Mouse (Mus musculus) kidney, adult 8-10 months (tissue): ENCODE measurements around the gene Abhd17b.
"Not testable (repeated sequence)": the region's sequence is repeated elsewhere in the genome, so short reads cannot be mapped to it uniquely, and the experiment has no call there.

Source experiments
- DNase-seq, 2 experiments: peaks; one replicate each; pipeline ENCODE4 v3.0.0; 2022

Abhd17b gene

DNA sequence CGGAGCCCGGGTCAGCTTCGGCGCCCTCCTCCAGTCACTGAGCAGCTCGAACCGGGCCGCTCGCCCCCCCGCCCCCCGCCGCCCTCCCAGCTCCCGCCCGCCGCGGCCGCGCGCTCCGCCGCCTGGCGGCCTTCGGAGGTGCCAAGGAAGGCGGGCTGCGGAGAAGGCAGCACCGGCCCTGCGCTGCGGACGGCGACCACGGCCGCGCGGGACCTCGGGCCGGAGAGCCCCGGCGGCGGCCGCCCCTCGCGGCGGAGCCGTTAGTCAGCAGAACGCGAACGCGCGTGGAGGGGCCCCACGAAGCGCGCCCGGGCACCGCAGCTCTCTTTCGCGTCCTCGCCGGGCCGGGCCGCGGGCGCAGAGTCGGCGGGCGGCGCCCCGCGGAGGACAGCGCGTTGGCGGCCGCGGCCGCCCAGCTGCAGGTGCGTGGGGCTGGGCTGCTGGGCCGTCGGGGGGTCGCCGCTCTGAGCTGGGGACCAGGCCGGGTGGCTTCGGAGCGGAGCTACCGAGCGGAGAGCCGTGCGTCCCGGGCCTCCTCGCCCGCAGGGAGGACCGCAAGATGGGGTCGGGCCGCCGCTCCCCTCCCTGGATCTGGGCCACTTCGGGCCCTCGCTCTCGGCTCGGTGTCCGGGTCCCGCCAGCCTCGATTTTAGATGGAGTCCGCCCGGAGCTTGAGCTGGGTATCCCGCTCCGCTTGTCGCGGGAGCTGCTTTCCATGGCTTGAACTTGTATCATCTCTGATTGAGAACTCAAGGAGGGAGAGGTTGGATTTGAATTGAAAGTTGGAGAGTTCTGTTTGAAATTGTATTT is at the start of gene Abhd17b:
Abhd17b (plus strand) TSS at position 14 of the 810 bp plus-strand sequence.
- DNase-seq = peak; percentile 23 to 49

DNA sequence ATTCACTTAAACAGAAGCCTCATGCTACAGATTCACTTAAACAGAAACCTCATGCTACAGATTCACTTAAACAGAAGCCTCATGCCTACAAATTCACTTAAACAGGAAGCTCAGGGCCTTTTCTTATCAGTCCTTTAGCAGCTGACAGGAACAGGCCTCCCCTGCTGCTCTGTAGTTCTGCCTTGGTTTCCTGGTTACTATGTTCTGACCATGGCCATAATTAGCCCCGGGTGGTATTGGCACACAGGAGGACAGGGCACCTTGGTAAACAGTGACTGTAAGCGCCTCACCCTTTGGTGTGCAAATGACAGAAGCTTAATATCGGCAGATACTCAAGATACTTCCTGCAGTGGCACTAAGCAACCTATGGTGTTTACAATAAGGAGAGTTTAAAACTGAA is 49.1 kb upstream of the Abhd17b start:
- peak in 1 of 2 experiments; percentile 28 for DNase-seq

DNA sequence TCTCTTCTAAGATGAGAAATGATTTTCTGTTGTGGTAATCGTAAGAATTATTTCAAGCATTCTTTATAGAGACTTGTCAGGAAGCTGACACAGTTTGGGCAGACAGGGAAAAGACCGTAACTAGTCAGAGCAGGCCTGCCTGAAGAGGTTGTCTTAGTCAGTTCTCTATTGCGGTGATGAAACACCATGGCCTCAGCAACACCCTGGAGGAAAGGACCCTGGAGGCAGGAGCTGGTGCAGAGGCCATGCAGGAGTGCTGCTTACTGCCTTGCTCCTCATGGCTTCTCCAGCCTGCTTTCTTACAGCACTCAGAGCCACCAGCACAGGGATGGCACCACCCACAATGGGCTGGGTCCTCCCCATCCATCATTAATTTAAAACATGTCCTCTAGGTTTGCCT is 47.7 kb upstream of the Abhd17b start:
- no peak for DNase-seq

DNA sequence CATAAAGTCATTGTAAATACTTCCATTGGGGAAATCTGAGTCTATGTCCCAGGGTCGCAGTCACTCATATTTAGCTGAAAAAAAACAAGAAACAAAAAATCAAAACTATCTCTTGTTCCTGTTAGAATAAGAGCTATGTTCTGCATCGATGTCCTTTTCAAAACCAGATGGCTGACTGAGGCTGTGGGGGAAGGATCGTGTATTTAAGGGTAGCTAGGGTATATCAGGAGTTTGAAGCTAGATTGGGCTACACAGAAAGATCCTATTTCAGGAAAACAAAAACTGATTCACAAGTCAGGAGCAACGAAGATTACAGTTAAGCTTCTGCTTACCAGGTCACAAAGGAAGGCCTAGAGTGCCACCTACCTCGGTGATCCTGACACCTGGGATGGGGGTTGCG is 42.7 kb upstream of the Abhd17b start:
- DNase-seq = no peak

DNA sequence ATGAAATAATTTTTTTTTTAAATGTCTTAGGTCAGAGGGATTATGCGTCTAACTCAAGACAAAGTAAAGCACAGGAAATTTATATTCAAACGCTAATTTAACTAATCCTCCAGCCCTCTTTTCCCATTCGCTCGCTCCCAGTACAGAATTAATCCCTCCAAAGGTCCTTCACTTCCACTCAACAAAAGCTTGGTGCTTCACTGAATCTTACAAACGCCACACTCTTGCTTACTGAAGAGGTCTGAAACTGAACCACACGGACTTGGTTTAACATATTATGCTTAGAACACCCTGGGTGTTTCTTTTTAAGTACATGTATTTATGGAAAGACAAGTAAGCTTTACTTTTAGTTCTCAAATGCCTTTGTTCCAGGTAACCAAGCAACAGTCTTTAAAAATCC is 41.7 kb upstream of the Abhd17b start:
- no peak for DNase-seq

DNA sequence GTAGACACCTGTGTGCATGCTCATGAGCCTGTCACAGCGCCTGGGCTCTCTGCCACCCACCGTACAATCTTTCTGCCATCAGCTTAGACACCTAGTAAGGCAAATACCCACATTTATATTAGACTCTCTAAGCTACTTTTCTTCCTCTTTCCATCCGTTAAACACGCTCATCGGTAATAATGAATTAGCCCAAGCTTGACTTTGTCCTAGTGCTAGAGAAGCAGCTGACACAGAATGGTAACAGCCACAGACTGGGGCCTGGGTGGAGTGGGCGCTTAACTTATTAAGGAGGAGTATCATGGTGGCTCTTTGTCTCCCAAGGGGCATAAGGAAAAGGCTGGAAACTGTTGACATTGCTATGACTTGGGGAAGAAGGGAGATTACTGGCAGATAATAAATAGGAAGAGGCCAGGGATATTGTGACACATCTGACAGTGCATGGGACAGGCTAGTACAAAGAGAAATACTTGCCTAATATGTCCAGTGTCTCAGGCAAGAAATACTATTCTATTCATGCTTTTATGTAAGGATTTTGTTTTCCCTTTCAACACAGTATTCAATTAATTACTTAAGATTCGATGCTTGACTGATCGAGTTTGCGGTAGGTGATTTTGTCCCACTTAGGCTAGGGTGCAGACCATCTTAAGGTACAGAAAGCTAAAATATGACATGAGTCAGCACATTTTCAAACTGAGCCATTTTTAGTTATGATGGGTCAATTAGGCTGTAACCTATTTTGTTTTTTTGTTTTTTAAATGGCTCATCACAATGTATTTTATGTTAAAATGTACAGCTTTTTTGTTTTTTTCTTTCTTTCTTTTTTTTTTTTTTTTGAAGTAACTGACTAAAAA is 41.0 kb upstream of the Abhd17b start:
- no peak for DNase-seq

DNA sequence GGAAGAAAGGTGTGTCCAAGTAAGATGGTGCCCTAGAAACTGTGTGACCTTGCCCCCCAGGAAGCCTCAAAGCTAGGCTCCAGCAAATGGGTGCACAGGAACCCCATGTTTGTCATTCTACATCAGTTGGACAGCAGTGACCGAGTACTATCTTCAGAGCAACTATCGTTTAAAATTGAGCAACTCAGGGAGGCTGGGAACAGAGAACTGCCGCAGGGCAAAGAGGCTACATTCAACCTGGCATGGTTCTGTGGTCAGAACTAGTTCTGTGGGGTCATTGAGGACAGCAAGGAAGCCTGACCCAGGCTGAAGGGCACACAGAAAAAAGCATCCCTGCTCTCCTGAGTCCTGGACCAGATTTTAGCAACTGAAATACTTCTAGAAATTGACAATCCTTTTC is 37.2 kb upstream of the Abhd17b start:
- DNase-seq = no peak

DNA sequence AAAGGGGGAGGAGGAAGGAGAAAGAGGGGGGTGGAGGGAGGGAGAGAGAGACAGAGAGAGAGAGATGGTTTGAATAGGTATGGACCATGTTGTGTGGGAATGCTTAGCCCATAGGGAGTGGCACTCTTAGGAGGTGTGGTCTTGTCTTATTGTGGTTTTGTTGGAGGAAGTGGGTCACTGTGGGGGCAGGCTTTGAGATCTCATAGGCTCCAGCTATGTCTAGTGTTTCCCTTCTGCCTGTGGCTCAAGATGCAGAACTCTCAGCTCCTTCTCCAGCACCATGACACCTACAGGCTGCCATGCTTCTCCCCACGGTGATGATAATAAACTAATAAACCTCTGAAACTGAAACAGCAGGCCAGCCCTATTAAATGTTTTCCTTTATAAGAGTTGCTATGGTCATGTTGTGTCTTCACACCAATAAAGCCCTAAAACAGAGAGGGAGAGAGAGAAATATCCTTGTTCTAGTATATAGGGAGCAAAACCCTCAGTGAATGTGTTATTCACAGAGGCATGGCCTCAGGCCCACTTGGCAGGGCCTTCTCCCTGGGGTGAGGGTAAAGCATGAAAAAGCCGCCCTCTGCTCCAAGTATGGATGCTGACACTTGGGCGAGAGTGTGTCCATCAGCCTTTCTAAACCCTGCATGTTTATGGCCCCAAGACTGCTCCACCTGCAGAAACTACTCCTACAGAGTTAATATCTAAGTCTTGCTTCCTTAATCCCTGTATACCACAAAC is 29.4 kb upstream of the Abhd17b start:
- DNase-seq = no peak

DNA sequence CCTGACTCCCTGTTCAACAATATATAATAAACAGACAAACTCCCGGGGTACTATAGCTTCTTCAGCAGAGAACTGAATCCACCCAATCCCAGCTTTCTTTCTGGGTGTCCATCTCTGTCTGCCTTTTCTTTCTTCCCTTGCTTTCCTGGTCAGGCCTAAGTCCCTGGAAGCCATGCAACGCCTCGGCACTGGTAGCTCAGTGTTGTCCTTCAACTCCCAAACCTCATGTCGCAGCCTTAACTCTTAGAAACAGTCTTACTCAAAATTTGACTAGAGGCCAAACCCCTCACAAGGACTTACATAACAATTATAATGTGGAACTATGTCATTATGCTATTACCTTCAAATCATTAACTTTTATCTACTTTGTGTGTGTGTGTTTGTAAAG is 28.8 kb upstream of the Abhd17b start:
- no peak for DNase-seq

DNA sequence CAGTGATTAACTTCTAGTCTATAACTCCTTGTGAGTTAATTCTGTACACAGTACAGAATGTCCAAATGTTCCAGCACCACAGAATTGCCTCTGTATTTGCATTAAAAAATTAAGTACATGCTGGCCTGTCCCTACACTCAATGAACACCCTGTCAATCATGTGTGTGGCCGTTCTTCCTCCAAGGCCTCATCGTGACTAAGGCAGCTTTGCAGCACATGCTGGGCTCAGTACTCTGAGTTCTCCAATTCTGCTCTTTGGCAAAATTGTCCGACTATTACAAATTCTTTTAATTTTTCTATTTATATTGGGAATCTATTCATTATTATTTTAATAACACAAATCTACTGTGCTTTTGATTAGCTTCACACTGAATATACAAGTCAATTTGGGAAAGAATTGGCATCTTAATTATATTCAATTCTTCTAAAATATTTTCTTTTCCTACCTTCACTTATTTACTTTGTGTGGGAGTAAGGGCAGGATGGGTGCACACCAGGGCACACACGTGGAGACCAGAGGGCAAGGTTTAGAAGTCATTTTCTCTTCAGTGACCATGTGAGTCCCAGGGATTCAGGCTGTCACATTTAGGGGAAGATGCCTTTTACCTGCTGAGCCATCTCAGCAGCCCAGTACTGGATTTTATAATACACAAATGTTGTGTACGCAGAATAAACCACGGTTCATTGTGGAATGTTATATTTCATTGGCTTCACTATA is 26.6 kb upstream of the Abhd17b start:
- DNase-seq = no peak

DNA sequence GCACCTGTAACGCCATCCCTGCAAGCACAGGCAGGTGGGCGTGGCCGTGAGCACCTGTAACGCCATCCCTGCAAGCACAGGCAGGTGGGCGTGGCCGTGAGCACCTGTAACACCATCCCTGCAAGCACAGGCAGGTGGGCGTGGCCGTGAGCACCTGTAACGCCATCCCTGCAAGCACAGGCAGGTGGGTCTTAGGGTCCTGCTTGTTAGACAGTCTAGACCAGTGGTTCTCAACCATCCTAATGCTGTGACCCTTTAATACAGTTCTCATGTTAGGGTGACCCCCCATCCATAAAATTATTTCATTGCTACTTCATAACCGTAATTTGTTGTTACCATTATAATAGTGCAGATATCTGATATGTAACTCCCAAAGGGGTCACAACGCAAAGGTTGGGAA is 24.5 kb upstream of the Abhd17b start:
- not testable (repeated sequence) for DNase-seq

DNA sequence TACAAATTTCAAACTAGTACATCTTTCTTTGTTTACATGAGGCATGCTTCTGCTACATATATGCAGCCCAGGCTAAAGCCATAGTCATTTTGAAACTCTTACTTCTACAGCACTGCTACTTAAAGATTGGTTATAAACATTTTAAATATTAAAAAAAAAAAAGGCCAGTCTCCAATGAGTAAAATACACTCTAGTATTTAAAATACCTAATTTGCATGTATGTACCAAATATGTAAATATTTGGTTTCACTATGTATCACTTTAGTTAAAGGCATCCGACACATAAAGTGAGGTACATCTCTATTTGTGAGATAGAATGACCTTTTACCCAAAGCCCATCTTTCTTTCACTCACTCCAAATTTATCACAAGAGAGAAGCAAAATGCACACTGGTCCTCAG is 24.0 kb upstream of the Abhd17b start:
- DNase-seq = no peak

DNA sequence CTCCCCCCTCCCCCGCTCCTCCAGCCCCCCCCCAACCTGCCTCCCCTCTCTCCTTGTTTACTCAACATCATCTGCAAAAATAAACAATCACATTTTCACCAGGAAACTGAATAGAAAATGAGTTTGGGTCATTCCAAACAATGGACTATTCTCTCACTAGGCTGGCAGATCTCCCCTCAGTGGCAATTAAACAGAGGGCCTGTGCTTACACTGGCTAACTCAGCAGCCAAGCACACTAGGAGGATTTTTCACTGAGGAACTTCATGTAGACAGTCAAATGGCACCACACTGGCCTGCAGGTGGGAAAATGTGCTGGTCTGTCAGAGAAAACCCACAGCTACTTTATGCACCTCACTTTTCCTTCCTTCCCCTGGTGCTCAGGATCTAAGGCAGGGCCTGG is 23.5 kb upstream of the Abhd17b start:
- DNase-seq = no peak

DNA sequence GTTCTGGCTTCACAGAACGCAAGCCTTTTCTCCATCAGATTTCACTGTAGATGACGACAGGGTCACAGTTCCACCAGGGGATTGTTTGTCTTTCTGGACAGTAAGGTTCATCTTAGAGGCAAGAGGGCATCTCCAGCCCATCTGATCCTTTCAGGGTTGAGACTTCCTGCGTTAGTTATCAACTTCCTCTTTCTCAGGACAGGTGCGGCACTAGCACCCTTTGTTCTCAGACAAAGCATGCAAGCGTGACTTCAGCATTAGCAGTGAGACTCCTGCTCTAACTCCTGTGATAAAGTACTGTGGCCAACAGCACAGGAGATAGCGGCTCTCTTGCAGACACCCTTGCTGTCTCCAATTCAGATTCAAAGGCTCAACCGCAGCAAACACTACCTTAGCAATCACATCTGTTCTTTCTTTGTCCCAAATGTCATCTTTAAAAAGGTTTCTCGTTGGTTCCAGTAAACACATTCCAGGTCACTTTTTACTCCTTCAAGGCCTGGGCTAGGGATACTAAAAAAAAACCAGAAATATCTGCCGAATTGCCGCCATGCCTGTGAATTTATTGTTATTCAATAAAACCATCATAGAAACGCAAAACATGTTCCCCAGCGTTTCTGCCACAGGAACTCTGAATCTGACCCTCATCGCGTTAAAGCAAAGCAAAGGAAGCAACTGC is 22.2 kb upstream of the Abhd17b start:
- DNase-seq = no peak

DNA sequence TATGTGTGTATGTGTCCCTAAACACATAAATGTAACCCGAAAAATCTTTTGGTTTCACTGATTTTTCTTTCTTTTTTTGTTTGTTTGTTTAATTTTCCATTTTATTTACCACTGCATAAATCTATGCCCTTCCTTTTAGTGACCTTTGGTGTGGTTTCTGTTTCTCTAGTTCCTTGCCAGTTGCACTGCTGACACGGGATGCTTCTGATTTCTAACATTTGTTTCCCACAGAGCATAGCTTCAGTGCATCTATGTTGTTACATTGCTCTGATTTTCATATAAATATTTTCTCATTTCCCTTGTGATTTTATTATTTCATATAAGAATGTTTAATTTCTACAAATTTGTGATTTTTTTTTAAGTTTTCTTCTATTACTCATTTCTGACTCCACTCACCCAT is 17.6 kb upstream of the Abhd17b start:
- DNase-seq = no peak

DNA sequence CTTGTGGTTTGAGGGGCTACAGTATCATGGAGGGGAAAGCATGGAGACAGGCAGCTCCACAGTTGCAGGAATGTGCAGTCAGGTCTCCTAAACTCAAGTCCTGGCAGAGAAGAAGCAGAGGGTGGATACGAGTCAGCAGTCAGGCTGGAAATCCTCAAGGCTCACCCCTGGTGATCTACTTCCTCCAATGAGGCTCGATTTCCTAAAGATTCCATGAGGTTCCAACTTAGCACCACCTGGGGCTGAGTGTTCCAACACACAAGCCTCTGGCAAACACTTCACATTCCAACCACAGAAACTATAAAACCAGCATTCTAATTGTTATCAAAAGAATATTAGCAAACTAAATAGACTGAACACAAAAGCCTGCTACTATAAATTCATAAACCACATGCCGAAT is 16.1 kb upstream of the Abhd17b start:
- no peak for DNase-seq

DNA sequence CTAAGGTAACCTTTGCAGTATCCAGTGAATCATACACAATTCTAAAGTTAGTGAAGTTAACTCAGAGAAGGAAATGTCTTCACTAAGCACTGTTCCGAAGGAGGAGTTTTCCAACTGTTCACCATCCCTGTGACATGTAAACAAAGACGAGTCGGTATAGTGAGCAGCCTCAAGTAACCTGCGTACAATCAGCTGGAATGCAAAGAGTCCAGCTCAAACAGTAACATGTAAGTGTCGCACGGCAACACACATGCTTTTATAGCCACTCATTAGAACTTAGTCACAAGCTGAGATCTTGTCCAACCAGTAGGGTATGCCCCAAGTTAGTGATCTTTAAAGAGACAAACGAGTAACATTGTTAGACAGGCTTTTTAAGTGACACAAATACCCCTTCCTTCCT is 15.3 kb upstream of the Abhd17b start:
- DNase-seq = no peak

DNA sequence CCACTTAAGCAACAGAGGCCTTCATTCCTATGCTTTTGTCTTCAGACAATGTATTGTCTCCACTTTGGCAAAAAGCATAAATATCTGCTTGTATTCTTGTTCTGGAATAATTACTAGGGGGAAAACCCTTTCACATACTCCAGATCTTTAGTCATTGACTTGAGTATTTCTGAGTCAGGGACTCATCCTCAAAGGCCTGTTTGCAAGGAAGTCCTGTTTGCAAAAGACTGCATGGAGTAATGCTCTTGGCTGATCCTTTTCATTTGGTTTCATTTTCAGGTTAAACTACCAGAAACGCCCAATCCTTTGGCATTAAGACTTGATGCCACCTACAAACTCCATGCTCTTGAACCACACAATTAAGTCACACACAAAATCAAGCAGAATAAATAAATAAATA is 9.1 kb upstream of the Abhd17b start:
- no peak for DNase-seq

DNA sequence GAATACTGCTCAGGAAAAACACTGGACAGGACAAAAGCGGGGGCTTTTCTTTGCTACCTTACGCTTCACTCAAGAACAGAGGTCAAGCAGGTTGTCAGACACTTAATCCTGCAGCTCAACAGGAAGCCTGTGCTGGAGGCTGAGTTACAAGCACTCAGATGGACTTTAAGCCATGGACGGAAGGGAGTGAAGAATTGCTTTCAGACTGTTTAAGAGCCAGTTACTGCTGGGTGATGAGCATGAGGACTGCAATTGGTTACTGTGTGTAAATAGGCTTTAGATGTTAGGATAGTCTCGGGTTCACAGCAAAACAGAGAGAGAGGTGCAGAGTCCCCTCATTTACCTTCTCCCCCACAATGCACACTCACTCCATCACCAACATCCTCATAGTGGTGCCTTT is 7.7 kb upstream of the Abhd17b start:
- no peak for DNase-seq

DNA sequence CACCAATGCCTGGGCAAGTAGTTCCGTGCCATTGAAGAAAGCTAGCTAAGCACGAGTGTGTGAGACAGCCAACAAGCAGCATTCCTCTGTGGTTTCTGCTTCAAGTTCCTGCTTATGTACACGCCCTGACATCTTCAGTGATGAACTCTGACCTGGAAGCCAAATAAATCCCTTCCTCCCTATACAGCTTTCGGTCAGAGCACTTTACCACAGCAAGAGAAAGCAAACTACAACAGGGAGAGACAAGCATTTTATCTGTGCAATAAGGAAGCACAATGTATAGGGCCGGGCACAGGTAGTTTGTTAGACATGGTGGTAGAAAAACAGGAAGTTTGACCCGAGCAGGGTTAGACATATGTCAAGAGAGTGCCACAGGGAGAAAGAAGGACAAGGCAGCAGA is 6.8 kb upstream of the Abhd17b start:
- DNase-seq = no peak

DNA sequence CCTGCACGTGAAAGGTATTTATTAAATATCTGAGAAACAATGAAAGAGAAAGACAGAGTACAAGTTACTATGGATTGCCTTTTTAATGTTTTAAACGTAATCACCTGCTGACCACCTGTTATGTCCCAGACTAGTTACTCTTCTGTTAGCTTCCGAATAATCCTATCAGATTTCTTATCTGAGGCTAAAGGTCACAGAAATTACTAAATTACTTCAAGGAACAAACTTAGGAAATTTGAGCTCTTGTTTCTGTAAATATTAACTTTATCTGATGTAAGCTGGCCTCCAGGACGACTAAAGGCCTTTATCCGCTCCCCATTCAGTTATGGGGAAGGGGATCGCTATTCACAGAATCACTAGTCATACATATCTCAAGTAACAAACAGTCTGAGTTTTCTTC is 1.3 kb upstream of the Abhd17b start:
- DNase-seq = no peak
